Mouse (Mus musculus): ENCODE results near the gene Klk5. TPM values are rescaled to one million over a fixed set of nuclear protein-coding genes. Genes with fewer than 3 reads are reported as not detected.

The Klk5 gene
- polyA plus RNA-seq, 1 experiment, result not detected

GRCm38 (mm10) chr7:43891788-43892187 is 50.0 kb downstream of the Klk5 start:
- H3K36me3 ChIP-seq (ENCODE audit: control insufficient read depth, insufficient read depth, low read length, poor library complexity, severe bottlenecking), result no peaks in the 10 kb centered on the region
- no peaks in the 10 kb centered on the region for H3K9me3 ChIP-seq (replicated peaks; ENCODE audit: control insufficient read depth, insufficient read depth, low read length, poor library complexity, severe bottlenecking)
- no peaks in the 10 kb centered on the region for H3K27me3 ChIP-seq (ENCODE audit: control insufficient read depth, insufficient read depth, low read length, poor library complexity, severe bottlenecking)
- no peak overlapping the region for H3K27ac ChIP-seq (ENCODE audit: insufficient read depth, low read length)
- H3K4me3 ChIP-seq (ENCODE audit: low read depth, low read length), result no peak overlapping the region
- TF ChIP-seq EP300 (IDR thresholded peaks at IDR 0.05; ENCODE audit: insufficient read depth, low read depth, low read length), result no peak
- no peak for TF ChIP-seq POLR2A (IDR thresholded peaks at IDR 0.05; ENCODE audit: insufficient read depth, low read length)
- no peak for TF ChIP-seq CTCF (IDR thresholded peaks at IDR 0.05; ENCODE audit: low read depth, low read length)
- no peaks in the 10 kb centered on the region for H3K4me1 ChIP-seq (ENCODE audit: control insufficient read depth, insufficient read depth, low read length)
- H3K9ac ChIP-seq (ENCODE audit: low read depth, poor library complexity, severe bottlenecking), result no peak overlapping the region

- no peaks in the 10 kb centered on the region for H3K36me3 ChIP-seq (ENCODE audit: control insufficient read depth, insufficient read depth, low read length, poor library complexity, severe bottlenecking)
- TF ChIP-seq CTCF (IDR thresholded peaks at IDR 0.05; ENCODE audit: low read depth, low read length), result peak; percentile 91
- no peak for TF ChIP-seq POLR2A (IDR thresholded peaks at IDR 0.05; ENCODE audit: insufficient read depth, low read length)
- H3K27ac ChIP-seq (ENCODE audit: insufficient read depth, low read length), result no peak overlapping the region
- H3K4me1 ChIP-seq (ENCODE audit: control insufficient read depth, insufficient read depth, low read length), result no peaks in the 10 kb centered on the region
- no peaks in the 10 kb centered on the region for H3K27me3 ChIP-seq (ENCODE audit: control insufficient read depth, insufficient read depth, low read length, poor library complexity, severe bottlenecking)
- H3K4me3 ChIP-seq (ENCODE audit: low read depth, low read length), result no peak overlapping the region
- no peaks in the 10 kb centered on the region for H3K9me3 ChIP-seq (replicated peaks; ENCODE audit: control insufficient read depth, insufficient read depth, low read length, poor library complexity, severe bottlenecking)
- H3K9ac ChIP-seq (ENCODE audit: low read depth, poor library complexity, severe bottlenecking), result no peak overlapping the region
Measured at GRCm38 (mm10) chr7:43894836-43895235, 53.1 kb downstream of the Klk5 start.

Other genes starting within 250 kb of the Klk5 start
- 3.1 and 3.4 TPM in 2 replicates for gene Zfp819, start 234.8 kb upstream of the Klk5 start, polyA plus RNA-seq (2011; ENCODE audit: insufficient read depth, insufficient read length, low read depth, missing spikeins)
- gene Ceacam18, start 207.3 kb upstream of the Klk5 start, polyA plus RNA-seq (2011; ENCODE audit: insufficient read depth, insufficient read length, low read depth, missing spikeins), result not detected in 2 replicates
- 0.64 TPM in 1 of 2 replicates, not detected in the other for gene Siglece, start 181.8 kb upstream of the Klk5 start, polyA plus RNA-seq (2011; ENCODE audit: insufficient read depth, insufficient read length, low read depth, missing spikeins)
- 6.2 and 7.6 TPM in 2 replicates for gene Ctu1, start 170.0 kb upstream of the Klk5 start, polyA plus RNA-seq (2011; ENCODE audit: insufficient read depth, insufficient read length, low read depth, missing spikeins)
- gene Klk14, start 151.6 kb upstream of the Klk5 start, polyA plus RNA-seq (2011; ENCODE audit: insufficient read depth, insufficient read length, low read depth, missing spikeins), result not detected in 2 replicates
- gene Klk13, start 129.4 kb upstream of the Klk5 start, polyA plus RNA-seq (2011; ENCODE audit: insufficient read depth, insufficient read length, low read depth, missing spikeins), result 1.8 TPM in 1 of 2 replicates, not detected in the other
- not detected in 2 replicates for gene Klk12, start 73.1 kb upstream of the Klk5 start, polyA plus RNA-seq (2011; ENCODE audit: insufficient read depth, insufficient read length, low read depth, missing spikeins)
- not detected in 2 replicates for gene Klk11, start 67.4 kb upstream of the Klk5 start, polyA plus RNA-seq (2011; ENCODE audit: insufficient read depth, insufficient read length, low read depth, missing spikeins)
- gene Klk10, start 60.9 kb upstream of the Klk5 start, polyA plus RNA-seq (2011; ENCODE audit: insufficient read depth, insufficient read length, low read depth, missing spikeins), result 1.2 and 2.1 TPM in 2 replicates
- not detected in 2 replicates for gene Klk9, start 50.1 kb upstream of the Klk5 start, polyA plus RNA-seq (2011; ENCODE audit: insufficient read depth, insufficient read length, low read depth, missing spikeins)
- gene Klk8, start 44.4 kb upstream of the Klk5 start, polyA plus RNA-seq (2011; ENCODE audit: insufficient read depth, insufficient read length, low read depth, missing spikeins), result 12.7 and 15.5 TPM in 2 replicates
- 0.70 and 0.84 TPM in 2 replicates for gene Klk7, start 30.7 kb upstream of the Klk5 start, polyA plus RNA-seq (2011; ENCODE audit: insufficient read depth, insufficient read length, low read depth, missing spikeins)
- not detected in 2 replicates for gene Klk6, start 17.5 kb upstream of the Klk5 start, polyA plus RNA-seq (2011; ENCODE audit: insufficient read depth, insufficient read length, low read depth, missing spikeins)
- gene Klk4, start 39.2 kb downstream of the Klk5 start, polyA plus RNA-seq (2011; ENCODE audit: insufficient read depth, insufficient read length, low read depth, missing spikeins), result not detected in 2 replicates
- gene Klk15, start 91.8 kb downstream of the Klk5 start, polyA plus RNA-seq (2011; ENCODE audit: insufficient read depth, insufficient read length, low read depth, missing spikeins), result not detected in 2 replicates
- not detected in 2 replicates for gene Klk1b8, start 108.7 kb downstream of the Klk5 start, polyA plus RNA-seq (2011; ENCODE audit: insufficient read depth, insufficient read length, low read depth, missing spikeins)
- not detected in 2 replicates for gene Klk1b1, start 124.8 kb downstream of the Klk5 start, polyA plus RNA-seq (2011; ENCODE audit: insufficient read depth, insufficient read length, low read depth, missing spikeins)
- gene Klk1b9, start 134.1 kb downstream of the Klk5 start, polyA plus RNA-seq (2011; ENCODE audit: insufficient read depth, insufficient read length, low read depth, missing spikeins), result not detected in 2 replicates
- gene Klk1b11, start 153.9 kb downstream of the Klk5 start, polyA plus RNA-seq (2011; ENCODE audit: insufficient read depth, insufficient read length, low read depth, missing spikeins), result not detected in 2 replicates
- not detected in 2 replicates for gene Klk1b26, start 170.2 kb downstream of the Klk5 start, polyA plus RNA-seq (2011; ENCODE audit: insufficient read depth, insufficient read length, low read depth, missing spikeins)
- not detected in 2 replicates for gene Klk1b27, start 210.3 kb downstream of the Klk5 start, polyA plus RNA-seq (2011; ENCODE audit: insufficient read depth, insufficient read length, low read depth, missing spikeins)